Mouse (Mus musculus): ENCODE data around the gene Gm49355.

DNA sequence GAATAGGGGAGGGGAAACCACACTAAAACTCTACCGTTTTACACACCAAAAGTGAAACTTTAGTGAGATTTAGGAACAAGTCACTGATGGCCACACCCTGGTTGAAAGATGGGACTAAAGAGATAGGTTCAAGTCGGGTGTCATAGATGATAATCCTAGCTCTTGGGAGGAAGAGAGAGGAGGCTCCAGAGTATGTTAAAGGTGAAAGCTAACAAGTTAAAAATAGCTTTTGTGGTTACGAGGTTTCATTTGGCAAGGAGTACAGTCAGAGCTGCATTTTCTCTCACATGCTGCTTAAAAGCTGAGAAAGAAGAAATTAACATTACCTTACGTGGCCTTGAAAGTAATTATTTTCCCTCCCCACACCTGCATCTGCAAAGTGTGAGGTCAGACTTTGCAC lies 40.0 kb upstream of the Gm49355 start:
- TF ChIP-seq EP300 (IDR thresholded peaks at IDR 0.05; ENCODE audit: insufficient read depth, low read depth, low read length) (no peak), POLR2A (IDR thresholded peaks at IDR 0.05; ENCODE audit: insufficient read depth, low read depth, low read length) (no peak), CTCF (IDR thresholded peaks at IDR 0.05) (no peak)

All from heart, adult 2 months (tissue).